Mouse (Mus musculus) heart, adult 2 months (tissue): ENCODE measurements around the gene Cbl. TPM values are rescaled to one million over a fixed set of nuclear protein-coding genes. Genes with fewer than 3 reads are reported as not detected.

ENCODE experiments used
- DNase-seq, 2 experiments: peaks; one replicate each; pipeline ENCODE4 v3.0.0; 2021
- H3K27ac ChIP-seq: fragments of 200-600 bp; 2 replicates; pipeline ENCODE4 v1.8.1; 2022
- H3K27me3 ChIP-seq: fragments of 200-500 bp; 2 replicates; pipeline ENCODE4 v1.6.1; 2012; ENCODE audit warnings: mild to moderate bottlenecking, low read length, inconsistent platforms, mixed read lengths; ENCODE audit not compliant: control insufficient read depth, insufficient read depth
- H3K36me3 ChIP-seq: fragments of 200-500 bp; 2 replicates; pipeline ENCODE4 v1.6.1; 2012; ENCODE audit warnings: low read length, inconsistent platforms; ENCODE audit not compliant: control insufficient read depth, insufficient read depth
- H3K4me1 ChIP-seq: fragments of 200-500 bp; 2 replicates; pipeline ENCODE4 v1.6.1; 2011; ENCODE audit warnings: low read length; ENCODE audit not compliant: control insufficient read depth, insufficient read depth
- H3K4me3 ChIP-seq: fragments of 200-600 bp; 2 replicates; pipeline ENCODE4 v1.8.1; 2022
- H3K79me2 ChIP-seq: fragments of 200-500 bp; replicated peaks from 2 replicates; pipeline ENCODE4 v1.6.1; 2012; ENCODE audit warnings: mild to moderate bottlenecking, inconsistent platforms, low read length, moderate library complexity, mixed read lengths; ENCODE audit not compliant: control insufficient read depth, insufficient read depth
- H3K9ac ChIP-seq: fragments of 200-500 bp; 2 replicates; pipeline ENCODE4 v1.6.1; 2012; ENCODE audit warnings: low read depth, mild to moderate bottlenecking, control low read depth, inconsistent platforms, low read length, mixed read lengths
- CTCF ChIP-seq: fragments of 200-600 bp; IDR thresholded peaks from 2 replicates; pipeline ENCODE4 v1.8.1; 2022; ENCODE audit warnings: antibody characterized with exemption, mild to moderate bottlenecking, moderate library complexity
- EP300 ChIP-seq: fragments of 200-500 bp; IDR thresholded peaks from 2 replicates; pipeline ENCODE4 v1.6.1; 2011; ENCODE audit warnings: low read depth, low read length, control low read depth; ENCODE audit not compliant: insufficient read depth
- POLR2A ChIP-seq: fragments of 200-500 bp; IDR thresholded peaks from 2 replicates; pipeline ENCODE4 v1.6.1; 2011; ENCODE audit warnings: mild to moderate bottlenecking, low read depth, low read length, control low read depth; ENCODE audit not compliant: insufficient read depth
- WGBS: fragments of 180-500 bp; shearing (Covaris S2); methylation state at CpG from one replicate; pipeline ENCODE4 v1.1.7; 2018; 5-methylcytosine and 5-hydroxymethylcytosine counted together
- intact Hi-C: fragments of 180-260 bp; cut with DNase I; formaldehyde crosslinking; loops from one replicate; pipeline ENCODE4 v1.15.1; 2025
- polyA plus RNA-seq: library from polyadenylated mRNA; depleted of rRNA; stranded (reverse); fragments of >200 nt; gene quantifications from 2 replicates; pipeline ENCODE4 v1.2.3, GENCODE M21; 2012
- total RNA-seq, 2 experiments: library from RNA; stranded (reverse); gene quantifications; 2 replicates each; pipeline ENCODE4 v1.2.3; 2021

Cbl gene
- total and polyA plus RNA-seq, 3 experiments: 5.0 to 18.7 (median 17.8) TPM

GRCm38 (mm10) chr9:44127351-44127801, 106.5 kb downstream of the Cbl start:
- H3K9ac ChIP-seq: no peak overlapping the region

GRCm38 (mm10) chr9:44126746-44127145, 107.1 kb downstream of the Cbl start:
- intact Hi-C loops: loop anchor here (1.0 to 5.0 kb wide), 6 partner anchors 20 to 264 kb away; partner anchors contain the start of gene Cbl
- no peaks in the 10 kb centered on the region for H3K79me2 ChIP-seq
- peak overlapping the region; percentile 60 for H3K27ac ChIP-seq
- no peaks in the 10 kb centered on the region for H3K27me3 ChIP-seq
- no peaks in the 10 kb centered on the region for H3K36me3 ChIP-seq
- peaks cover 14% of the 10 kb centered on the region for H3K4me1 ChIP-seq
- TF ChIP-seq EP300 (no peak), CTCF (no peak), POLR2A (no peak)
- H3K4me3 ChIP-seq: no peak overlapping the region
- DNase-seq: peak in 1 of 2 experiments; percentile 19
- 59% methylated on average over 3 of the region's 3 CpGs for whole genome bisulfite sequencing
- no peak overlapping the region for H3K9ac ChIP-seq

More at GRCm38 (mm10) chr9:44127351-44127801, 106.5 kb downstream of the Cbl start:
- H3K27me3 ChIP-seq: no peaks in the 10 kb centered on the region
- DNase-seq: peak in 1 of 2 experiments; percentile 49
- peak overlapping the region; percentile 60 for H3K27ac ChIP-seq
- H3K79me2 ChIP-seq: no peaks in the 10 kb centered on the region
- no peak overlapping the region for H3K4me3 ChIP-seq
- peaks cover 14% of the 10 kb centered on the region for H3K4me1 ChIP-seq
- 26% methylated on average over 3 of the region's 3 CpGs for WGBS
- no peaks in the 10 kb centered on the region for H3K36me3 ChIP-seq
- intact Hi-C loops: loop anchor here (2.0 to 5.0 kb wide), 4 partner anchors 19 to 263 kb away; no protein-coding TSS in a partner anchor
- peak; percentile 36; the same call in 1 of the 2 replicates for TF ChIP-seq EP300
- no peak for TF ChIP-seq POLR2A

GRCm38 (mm10) chr9:44125546-44126428, 108.1 kb downstream of the Cbl start:
- H3K4me1 ChIP-seq: peaks cover 14% of the 10 kb centered on the region
- H3K27ac ChIP-seq: peak overlapping the region; percentile 60
- H3K4me3 ChIP-seq: peak overlapping the region; percentile 30; the same call in 1 of the 2 replicates
- no peaks in the 10 kb centered on the region for H3K36me3 ChIP-seq
- intact Hi-C loops: loop anchor here (1.0 to 5.0 kb wide), 6 partner anchors 21 to 265 kb away; partner anchors contain the start of gene Cbl
- WGBS: 31% methylated on average over 18 of the region's 18 CpGs
- TF ChIP-seq POLR2A: no peak
- TF ChIP-seq CTCF: peak; percentile 95
- TF ChIP-seq EP300: peak; percentile 93
- peak; percentile 83 to 85 for DNase-seq
- no peak overlapping the region; the same call in 1 of the 2 replicates for H3K9ac ChIP-seq
- no peaks in the 10 kb centered on the region for H3K79me2 ChIP-seq
- no peaks in the 10 kb centered on the region for H3K27me3 ChIP-seq

- Histone ChIP-seq H3K4me3 (no peak overlapping the region), H3K27ac (no peak overlapping the region), H3K27me3 (no peaks in the 10 kb centered on the region), H3K4me1 (peaks cover 12% of the 10 kb centered on the region), H3K36me3 (no peaks in the 10 kb centered on the region), H3K79me2 (no peaks in the 10 kb centered on the region), H3K9ac (no peak overlapping the region)
- 53% methylated on average over 5 of the region's 5 CpGs for WGBS
- no peak for TF ChIP-seq POLR2A
- TF ChIP-seq EP300: no peak
- TF ChIP-seq CTCF: no peak
- peak in 1 of 2 experiments; percentile 13 for DNase-seq
- intact Hi-C loops: loop anchor here (5.0 kb wide), 2 partner anchors 122 to 232 kb away; no protein-coding TSS in a partner anchor
Observed at GRCm38 (mm10) chr9:44125026-44125425, 108.8 kb downstream of the Cbl start.

GRCm38 (mm10) chr9:44124317-44124716, 109.5 kb downstream of the Cbl start:
- H3K36me3 ChIP-seq: no peaks in the 10 kb centered on the region
- H3K27me3 ChIP-seq: no peaks in the 10 kb centered on the region
- intact Hi-C loops: no loop called here
- DNase-seq: no peak
- no peak overlapping the region for H3K27ac ChIP-seq
- no peak overlapping the region for H3K9ac ChIP-seq
- no peak overlapping the region for H3K4me3 ChIP-seq
- TF ChIP-seq EP300 (no peak), CTCF (peak; percentile 77)
- H3K4me1 ChIP-seq: peaks cover 9% of the 10 kb centered on the region
- no peaks in the 10 kb centered on the region for H3K79me2 ChIP-seq
- 59% methylated on average over 6 of the region's 6 CpGs for WGBS
